Mouse (Mus musculus) G1E (cell line): ENCODE measurements at regions not wholly inside any gene's neighbourhood (a gene's known extent, or its start where the extent isn't known, plus 50 kb on each side); places are given as distances from the start of the nearest gene placed in this dataset.

Experiments
- ATAC-seq: 2 replicates; pipeline ENCODE4 v1.8.0; 2016; ENCODE audit warnings: mild to moderate bottlenecking; ENCODE audit not compliant: insufficient number of reproducible peaks, poor library complexity, low FRiP score, severe bottlenecking; ENCODE audit errors: extremely low read depth
- DNase-seq: peaks from one replicate; pipeline ENCODE4 v3.0.0; 2012; ENCODE audit warnings: low spot score
- H3K27me3 ChIP-seq: 2 replicates; pipeline ENCODE4 v1.6.1; 2012; ENCODE audit warnings: mild to moderate bottlenecking, low read length, inconsistent platforms; ENCODE audit not compliant: insufficient read depth
- H3K36me3 ChIP-seq: replicated peaks from 2 replicates; pipeline ENCODE3; 2012; ENCODE audit warnings: mild to moderate bottlenecking, inconsistent platforms
- H3K4me1 ChIP-seq: 2 replicates; pipeline ENCODE4 v1.6.1; 2012; ENCODE audit warnings: low read depth, low read length, inconsistent platforms, mixed read lengths; ENCODE audit not compliant: insufficient read depth
- H3K4me3 ChIP-seq: 2 replicates; pipeline ENCODE4 v1.5.1; 2012; ENCODE audit warnings: low read depth, mild to moderate bottlenecking, inconsistent platforms, low read length, moderate library complexity, mixed read lengths
- H3K9me3 ChIP-seq: replicated peaks from 2 replicates; pipeline ENCODE4 v1.6.1; 2012; ENCODE audit warnings: inconsistent platforms
- CTCF ChIP-seq: IDR thresholded peaks from 2 replicates; pipeline ENCODE4 v1.5.1; 2012; ENCODE audit warnings: low read depth, low read length, inconsistent platforms, mixed read lengths
- GATA1 ChIP-seq: IDR thresholded peaks from 2 replicates; pipeline ENCODE4 v1.6.1; 2012; ENCODE audit warnings: borderline replicate concordance, low read length, inconsistent platforms, mixed read lengths
- GATA2 ChIP-seq: IDR thresholded peaks from 2 replicates; pipeline ENCODE4 v1.6.1; 2012; ENCODE audit warnings: low read depth, low read length, inconsistent platforms, borderline replicate concordance
- POLR2AphosphoS5 ChIP-seq: IDR thresholded peaks from 2 replicates; pipeline ENCODE4 v1.6.1; 2012; ENCODE audit warnings: low read depth, low read length, inconsistent platforms; ENCODE audit not compliant: insufficient replicate concordance
- TAL1 ChIP-seq: conservative IDR thresholded peaks from 2 replicates; pipeline ENCODE4 v1.6.1; 2012; ENCODE audit warnings: low read depth, low read length, inconsistent platforms, mixed read lengths

DNA sequence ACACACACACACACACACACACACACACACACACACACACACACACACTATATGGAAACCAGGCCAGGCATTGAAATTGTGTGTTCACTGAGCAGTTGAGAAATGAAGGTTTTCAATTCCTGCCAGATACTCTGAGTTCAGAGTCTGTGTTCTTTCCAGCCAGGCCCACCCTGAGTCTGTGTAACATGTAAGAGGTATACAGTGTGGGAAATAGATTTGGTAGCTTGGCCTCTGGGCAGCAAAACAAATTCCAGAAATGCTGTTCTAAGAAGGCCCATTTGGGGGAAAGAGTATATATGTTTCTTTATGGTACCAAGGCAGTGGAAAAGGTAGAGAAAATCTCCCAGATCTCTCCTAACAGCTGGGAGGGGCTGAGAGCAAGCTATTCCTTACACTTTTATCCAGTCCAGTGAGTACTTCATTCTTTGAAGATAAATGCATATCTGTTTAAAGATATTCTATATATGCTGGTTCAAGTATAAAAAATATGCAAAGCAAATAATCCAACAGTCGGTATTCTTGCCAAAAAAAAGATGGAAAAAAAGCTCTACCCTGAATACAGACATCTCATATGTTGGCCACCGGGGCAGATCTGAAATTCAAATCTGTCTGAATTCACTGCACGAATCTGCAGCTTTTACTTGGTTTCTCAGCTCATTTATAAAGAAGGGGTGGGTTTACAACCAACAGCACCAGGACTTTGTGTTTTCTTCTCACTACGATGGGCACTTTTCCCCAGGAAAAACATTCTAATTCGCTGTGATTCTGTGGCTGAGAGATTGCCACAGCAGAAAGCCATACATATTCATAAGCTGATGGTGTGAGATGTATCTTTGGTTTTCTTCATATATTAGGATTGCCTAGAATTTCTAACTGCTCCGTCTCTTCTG is 252.3 kb downstream of the Ccdc91 start:
- no peak overlapping the region for H3K4me3 ChIP-seq
- no peaks in the 10 kb centered on the region for H3K27me3 ChIP-seq
- no peaks in the 10 kb centered on the region for H3K9me3 ChIP-seq
- H3K36me3 ChIP-seq = no peaks in the 10 kb centered on the region
- DNase-seq (no peak), ATAC-seq (no peak)
- H3K4me1 ChIP-seq = no peaks in the 10 kb centered on the region
- TF ChIP-seq POLR2AphosphoS5 (no peak), TAL1 (no peak), CTCF (no peak), GATA2 (no peak), GATA1 (no peak)

DNA sequence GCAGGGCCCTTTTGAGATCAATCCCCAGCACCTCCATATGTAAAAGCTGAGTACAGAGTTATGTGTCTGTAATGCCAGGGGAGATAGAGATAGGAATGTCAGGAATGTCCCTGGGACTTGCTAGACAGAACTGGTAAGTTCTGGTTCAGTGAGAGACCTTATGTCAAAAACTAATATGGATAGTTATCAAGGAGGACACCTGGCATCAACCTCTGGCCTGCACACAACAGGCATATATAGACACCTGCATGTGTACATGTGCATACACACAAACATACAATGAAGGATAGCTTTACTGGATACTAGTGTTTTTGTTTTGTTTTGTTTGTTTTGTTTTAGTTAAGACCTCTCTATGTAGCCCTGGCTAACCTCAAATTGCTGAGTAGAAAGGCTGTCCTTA is 254.1 kb downstream of the Ccdc91 start:
- ATAC-seq = no peak
- Histone ChIP-seq H3K36me3 (no peaks in the 10 kb centered on the region), H3K27me3 (no peaks in the 10 kb centered on the region), H3K9me3 (no peaks in the 10 kb centered on the region), H3K4me1 (no peaks in the 10 kb centered on the region), H3K4me3 (no peak overlapping the region)
- no peak for DNase-seq
- TF ChIP-seq GATA2 (no peak), GATA1 (no peak), CTCF (no peak), POLR2AphosphoS5 (no peak), TAL1 (no peak)

DNA sequence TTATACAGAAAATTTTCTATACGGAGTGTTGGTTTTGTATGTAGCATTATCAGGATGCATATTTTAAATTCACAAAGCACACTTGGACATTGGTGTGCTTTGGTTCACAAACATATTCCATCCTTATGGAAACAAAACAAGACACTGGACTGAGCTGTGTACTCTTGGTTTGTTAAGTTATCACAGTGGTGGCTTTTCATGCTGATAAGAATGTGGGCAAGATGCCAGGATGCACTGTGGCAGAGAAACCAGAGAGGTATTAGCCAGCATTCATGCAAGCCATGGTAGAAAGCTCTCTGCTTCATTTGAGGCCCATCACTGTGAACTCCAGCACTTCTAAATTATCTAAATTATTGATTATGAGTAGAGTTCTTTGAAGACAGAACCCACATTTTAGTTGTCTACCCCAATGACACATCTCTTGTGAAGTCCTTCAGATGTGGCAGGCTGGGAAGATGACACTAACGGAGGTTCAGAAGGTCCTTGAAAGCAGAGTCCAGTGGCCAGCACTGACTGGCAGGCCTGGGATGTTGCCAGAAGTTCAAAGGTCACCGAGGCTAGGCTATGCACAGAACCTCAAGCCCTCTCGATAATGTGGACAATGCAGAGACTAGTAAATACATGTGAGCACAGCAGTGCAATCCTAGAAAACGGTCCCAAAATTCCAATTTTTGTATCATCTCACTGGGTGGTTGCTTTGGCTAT is 263.1 kb downstream of the Ccdc91 start:
- Histone ChIP-seq H3K4me3 (no peak overlapping the region), H3K9me3 (no peaks in the 10 kb centered on the region), H3K27me3 (no peaks in the 10 kb centered on the region), H3K36me3 (no peaks in the 10 kb centered on the region), H3K4me1 (no peaks in the 10 kb centered on the region)
- DNase-seq = no peak
- TF ChIP-seq GATA2 = no peak
- TF ChIP-seq GATA1 = no peak
- no peak for TF ChIP-seq CTCF
- no peak for TF ChIP-seq TAL1
- TF ChIP-seq POLR2AphosphoS5 = no peak
- no peak for ATAC-seq

DNA sequence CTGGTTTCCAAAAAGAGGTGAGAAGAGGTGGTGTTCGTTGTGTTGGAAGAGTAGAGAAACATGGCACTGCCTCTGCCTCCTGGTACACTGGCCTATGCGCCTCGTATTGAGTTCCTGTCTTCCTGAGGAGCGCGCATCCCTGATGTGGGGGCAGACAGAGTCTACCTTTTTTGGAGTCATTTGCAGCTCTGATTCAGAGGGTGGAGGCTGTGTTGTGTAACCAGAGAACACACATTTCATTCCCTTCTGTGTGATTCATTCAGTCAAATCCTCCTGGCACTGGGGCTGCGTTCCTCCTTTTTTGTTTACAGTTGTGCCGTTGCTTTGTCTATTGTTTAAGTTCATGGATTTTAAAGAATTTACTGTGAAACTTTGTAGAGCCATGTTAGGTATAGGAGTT is 265.8 kb downstream of the Ccdc91 start:
- no peaks in the 10 kb centered on the region for H3K4me1 ChIP-seq
- ATAC-seq = no peak
- TF ChIP-seq GATA1 (no peak), GATA2 (no peak), POLR2AphosphoS5 (no peak), TAL1 (no peak), CTCF (no peak)
- no peaks in the 10 kb centered on the region for H3K36me3 ChIP-seq
- H3K4me3 ChIP-seq = no peak overlapping the region
- H3K27me3 ChIP-seq = no peaks in the 10 kb centered on the region
- no peak for DNase-seq
- no peaks in the 10 kb centered on the region for H3K9me3 ChIP-seq

DNA sequence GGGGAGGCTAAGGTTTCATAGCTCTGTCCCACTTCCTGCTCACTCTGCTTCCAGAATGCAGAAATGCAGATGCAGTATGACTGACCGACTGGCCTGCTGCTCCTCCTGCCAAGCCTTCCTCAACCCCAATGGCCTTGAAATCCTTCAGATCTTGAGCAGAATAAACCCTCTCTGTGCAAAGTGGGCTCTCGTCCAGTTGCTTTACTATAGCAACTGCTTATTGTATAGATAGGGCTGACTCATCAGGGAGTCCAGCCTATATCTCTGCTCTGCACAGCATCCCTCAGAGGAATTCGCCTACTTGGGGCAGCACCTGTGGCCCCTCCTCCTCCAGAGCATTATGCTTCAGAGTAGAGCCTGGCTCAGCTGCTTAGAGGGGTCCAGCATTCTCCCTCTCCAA is 268.5 kb downstream of the Ccdc91 start:
- Histone ChIP-seq H3K9me3 (no peaks in the 10 kb centered on the region), H3K4me1 (no peaks in the 10 kb centered on the region), H3K36me3 (no peaks in the 10 kb centered on the region), H3K27me3 (no peaks in the 10 kb centered on the region), H3K4me3 (no peak overlapping the region)
- no peak for TF ChIP-seq GATA2
- TF ChIP-seq TAL1 = no peak
- no peak for TF ChIP-seq GATA1
- no peak for TF ChIP-seq POLR2AphosphoS5
- TF ChIP-seq CTCF = no peak
- DNase-seq (no peak), ATAC-seq (no peak)

DNA sequence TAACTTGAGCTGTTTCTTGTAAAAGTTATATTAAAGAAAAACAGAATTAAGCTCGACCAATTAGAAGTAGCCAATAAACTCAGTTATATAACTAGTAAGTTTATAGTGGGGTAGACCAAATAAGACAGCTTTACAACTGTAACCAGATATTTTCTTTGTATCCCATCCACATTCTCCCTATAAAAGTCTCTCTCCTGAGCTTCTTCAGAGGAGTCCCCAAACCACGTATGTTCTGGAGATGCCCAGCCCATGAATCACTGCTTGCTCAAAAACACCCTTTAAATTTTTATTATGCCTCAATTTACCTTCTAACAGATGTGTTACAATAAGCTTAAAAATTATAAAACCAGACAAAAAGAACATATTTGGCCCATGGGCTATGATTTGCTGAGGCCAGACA is 270.1 kb downstream of the Ccdc91 start:
- Histone ChIP-seq H3K4me1 (no peaks in the 10 kb centered on the region), H3K36me3 (no peaks in the 10 kb centered on the region), H3K9me3 (no peaks in the 10 kb centered on the region), H3K27me3 (no peaks in the 10 kb centered on the region), H3K4me3 (no peak overlapping the region)
- TF ChIP-seq GATA2 (no peak), TAL1 (no peak), CTCF (no peak), POLR2AphosphoS5 (no peak), GATA1 (no peak)
- DNase-seq (no peak), ATAC-seq (no peak)
